Mouse (Mus musculus) embryonic facial prominence, embryonic 12.5 days (tissue): ENCODE results near the gene Ift43. TPM values are rescaled to one million over a fixed set of nuclear protein-coding genes. Genes with fewer than 3 reads are reported as not detected.

ENCODE experiments used
- ATAC-seq: fragments of 200-750 bp; cut with Nextera tagmentation; 2 replicates; pipeline ENCODE4 v1.8.0; 2017; ENCODE audit not compliant: insufficient number of reproducible peaks, insufficient read depth, low FRiP score, low TSS enrichment
- H3K27ac ChIP-seq: fragments of 300-500 bp; sonication (generic); 2 replicates; pipeline ENCODE4 v1.5.1; 2016; ENCODE audit warnings: mild to moderate bottlenecking
- H3K27me3 ChIP-seq: fragments of 300-500 bp; sonication (generic); 2 replicates; pipeline ENCODE4 v1.6.1; 2016; ENCODE audit warnings: mild to moderate bottlenecking, moderate library complexity
- H3K36me3 ChIP-seq: fragments of 300-500 bp; sonication (generic); 2 replicates; pipeline ENCODE4 v1.6.1; 2016; ENCODE audit warnings: mild to moderate bottlenecking
- H3K4me1 ChIP-seq: fragments of 300-500 bp; sonication (generic); 2 replicates; pipeline ENCODE4 v1.6.1; 2016
- H3K4me2 ChIP-seq: fragments of 300-500 bp; sonication (generic); replicated peaks from 2 replicates; pipeline ENCODE4 v1.6.1; 2016; ENCODE audit warnings: mild to moderate bottlenecking, moderate library complexity
- H3K4me3 ChIP-seq: fragments of 300-500 bp; sonication (generic); 2 replicates; pipeline ENCODE4 v1.5.1; 2016; ENCODE audit warnings: mild to moderate bottlenecking
- H3K9ac ChIP-seq: fragments of 300-500 bp; sonication (generic); 2 replicates; pipeline ENCODE4 v1.6.1; 2016; ENCODE audit warnings: mild to moderate bottlenecking, moderate library complexity
- H3K9me3 ChIP-seq: fragments of 300-500 bp; sonication (generic); 2 replicates; pipeline ENCODE4 v1.6.1; 2016; ENCODE audit warnings: mild to moderate bottlenecking, moderate library complexity
- WGBS: fragments of 180-500 bp; shearing (Covaris S2); methylation state at CpG from one replicate; pipeline ENCODE4 v1.1.7; 2016; 5-methylcytosine and 5-hydroxymethylcytosine counted together
- polyA plus RNA-seq: library from polyadenylated mRNA; unstranded; fragments of >200 nt; fragmentation: Nextera tagmentation; extraction: Ambion mirVana; gene quantifications from 2 replicates; pipeline ENCODE4 v1.2.1, GENCODE M21; 2016

Ift43 gene
- polyA plus RNA-seq, 1 experiment from 2014 or later = 82.2 TPM

GRCm38 (mm10) chr12:86157894-86158444 lies 75.6 kb downstream of the Ift43 start:
- Histone ChIP-seq H3K27ac (peak overlapping the region; percentile 51), H3K4me1 (peaks cover 21% of the 10 kb centered on the region), H3K4me2 (no peak overlapping the region), H3K9me3 (no peaks in the 10 kb centered on the region), H3K9ac (no peak overlapping the region), H3K4me3 (no peak overlapping the region), H3K27me3 (no peaks in the 10 kb centered on the region), H3K36me3 (no peaks in the 10 kb centered on the region)
- peak; percentile 50; the same call in 1 of the 2 replicates for ATAC-seq
- WGBS = 14% methylated on average over 8 of the region's 8 CpGs

GRCm38 (mm10) chr12:86158689-86159483 lies 76.5 kb downstream of the Ift43 start:
- 80% methylated on average over 20 of the region's 20 CpGs for WGBS
- no peak overlapping the region for H3K4me3 ChIP-seq
- no peak overlapping the region for H3K4me2 ChIP-seq
- no peaks in the 10 kb centered on the region for H3K27me3 ChIP-seq
- no peak for ATAC-seq
- no peaks in the 10 kb centered on the region for H3K36me3 ChIP-seq
- peaks cover 29% of the 10 kb centered on the region for H3K4me1 ChIP-seq
- H3K9ac ChIP-seq = no peak overlapping the region
- H3K27ac ChIP-seq = peak overlapping the region; percentile 51; the same call in 1 of the 2 replicates
- H3K9me3 ChIP-seq = no peaks in the 10 kb centered on the region

DNA sequence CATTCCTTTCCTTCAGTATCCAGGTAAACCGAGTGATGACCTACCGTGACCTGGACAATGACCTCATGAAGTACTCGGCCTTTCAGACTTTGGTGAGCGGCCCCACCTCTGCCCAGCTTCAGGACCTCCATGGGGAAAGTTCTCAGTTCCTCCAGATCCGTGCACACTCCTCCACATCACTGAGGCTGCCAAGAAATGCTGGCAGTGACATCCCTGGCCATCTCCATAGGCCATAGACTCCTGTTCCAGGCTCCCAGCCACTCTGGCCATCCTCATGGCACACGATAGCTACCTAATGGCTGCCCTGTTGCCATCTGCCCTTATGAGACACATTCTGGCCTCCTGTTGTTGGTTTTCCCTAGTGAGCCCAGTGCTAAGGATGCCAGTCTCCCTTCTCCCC lies 79.1 kb downstream of the Ift43 start:
- Histone ChIP-seq H3K36me3 (no peaks in the 10 kb centered on the region), H3K27ac (no peak overlapping the region), H3K9ac (no peak overlapping the region), H3K4me2 (no peak overlapping the region), H3K4me1 (peaks cover 33% of the 10 kb centered on the region), H3K4me3 (no peak overlapping the region), H3K27me3 (no peaks in the 10 kb centered on the region), H3K9me3 (no peaks in the 10 kb centered on the region)
- ATAC-seq = no peak
- 92% methylated on average over 6 of the region's 6 CpGs for WGBS

GRCm38 (mm10) chr12:86161942-86162341 lies 79.6 kb downstream of the Ift43 start:
- no peak for ATAC-seq
- no peaks in the 10 kb centered on the region for H3K27me3 ChIP-seq
- 85% methylated on average over 5 of the region's 5 CpGs for whole genome bisulfite sequencing
- no peak overlapping the region for H3K4me2 ChIP-seq
- H3K9me3 ChIP-seq = no peaks in the 10 kb centered on the region
- no peak overlapping the region for H3K9ac ChIP-seq
- H3K4me3 ChIP-seq = no peak overlapping the region
- H3K4me1 ChIP-seq = peaks cover 38% of the 10 kb centered on the region
- H3K27ac ChIP-seq = no peak overlapping the region
- no peaks in the 10 kb centered on the region for H3K36me3 ChIP-seq

DNA sequence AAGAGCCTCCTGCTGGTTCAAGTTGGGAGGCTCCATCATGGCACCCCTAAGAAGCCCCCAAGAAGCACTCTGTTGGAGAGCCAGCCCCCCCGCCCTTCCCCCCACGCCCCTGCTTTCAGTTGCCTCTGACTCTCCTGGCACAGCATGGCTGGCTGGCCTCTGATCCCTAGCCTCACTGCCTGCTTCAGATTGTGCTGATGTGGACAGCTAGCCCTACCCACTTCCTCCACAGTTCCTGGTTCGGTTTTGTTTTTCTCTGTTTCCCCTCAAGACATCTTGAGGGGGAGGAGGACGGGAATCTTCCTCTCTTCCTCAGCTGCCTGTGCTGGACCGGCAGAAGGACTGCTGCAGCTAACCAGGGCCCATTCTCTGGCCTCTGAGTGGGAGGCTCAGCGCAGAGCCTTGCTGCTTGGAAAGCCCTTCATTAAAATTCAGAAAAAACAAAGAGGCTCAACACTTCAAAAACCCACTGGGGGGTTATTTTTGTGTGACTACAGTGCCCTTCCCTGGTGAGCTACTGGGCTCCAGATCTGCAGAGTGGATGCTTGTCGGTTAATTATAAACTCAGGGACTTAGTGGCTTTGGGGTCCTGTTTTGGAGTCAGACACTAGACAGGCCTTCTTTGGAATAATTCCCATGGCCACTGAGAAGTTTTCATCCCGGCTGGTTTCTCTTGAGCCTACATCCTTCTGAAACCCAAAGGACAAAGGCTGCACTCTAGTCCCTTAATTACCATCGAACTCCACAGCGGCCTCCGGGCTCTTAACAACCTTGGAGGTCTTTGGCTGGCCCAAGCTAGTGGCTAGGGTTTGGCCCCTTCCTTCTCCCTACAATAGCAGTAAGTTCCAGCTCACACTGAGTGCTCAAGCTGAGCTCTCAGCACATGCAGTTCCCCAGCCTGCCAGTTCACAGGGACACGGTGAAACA lies 80.8 kb downstream of the Ift43 start:
- Histone ChIP-seq H3K9ac (no peak overlapping the region), H3K4me1 (peaks cover 38% of the 10 kb centered on the region), H3K27ac (peak overlapping the region; percentile 54; the same call in 1 of the 2 replicates), H3K9me3 (no peaks in the 10 kb centered on the region), H3K4me3 (no peak overlapping the region), H3K36me3 (no peaks in the 10 kb centered on the region), H3K4me2 (no peak overlapping the region), H3K27me3 (no peaks in the 10 kb centered on the region)
- no peak for ATAC-seq
- WGBS = 13% methylated on average over 12 of the region's 12 CpGs

GRCm38 (mm10) chr12:86166244-86166643 lies 83.9 kb downstream of the Ift43 start:
- no peak for ATAC-seq
- 50% methylated on average over 2 of the region's 2 CpGs for WGBS
- H3K27me3 ChIP-seq = no peaks in the 10 kb centered on the region

DNA sequence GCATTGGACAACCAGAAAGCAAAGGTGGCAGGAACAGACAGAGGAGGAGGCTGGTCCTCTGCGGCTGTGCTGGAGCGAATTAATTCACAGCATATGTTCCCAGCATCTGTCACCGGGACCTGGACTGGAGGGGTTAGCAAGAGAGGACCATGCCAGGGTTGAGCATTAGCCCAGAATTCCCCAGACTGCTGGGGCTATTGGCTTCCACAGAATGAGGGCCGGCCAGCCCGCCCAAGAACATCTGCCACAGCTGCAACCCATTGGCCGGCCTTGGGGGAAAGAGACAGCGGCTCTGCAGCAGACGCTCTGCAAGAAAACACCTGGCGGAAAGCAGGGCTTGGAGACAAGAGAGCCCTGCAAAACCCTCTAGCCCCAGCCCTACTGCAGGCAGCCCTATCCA lies 84.7 kb downstream of the Ift43 start:
- Histone ChIP-seq H3K36me3 (no peaks in the 10 kb centered on the region), H3K4me2 (0 out of 2 replicates have a peak overlapping the region, but pooled peaks have one; percentile 9), H3K9me3 (no peaks in the 10 kb centered on the region), H3K27me3 (no peaks in the 10 kb centered on the region), H3K4me1 (peaks cover 37% of the 10 kb centered on the region), H3K4me3 (no peak overlapping the region), H3K27ac (no peak overlapping the region), H3K9ac (no peak overlapping the region)
- 17% methylated on average over 9 of the region's 9 CpGs for WGBS
- ATAC-seq = no peak

More at GRCm38 (mm10) chr12:86166244-86166643, 83.9 kb downstream of the Ift43 start:
- H3K9ac ChIP-seq = no peak overlapping the region
- H3K4me1 ChIP-seq = peaks cover 37% of the 10 kb centered on the region
- no peak overlapping the region for H3K27ac ChIP-seq
- H3K36me3 ChIP-seq = no peaks in the 10 kb centered on the region
- H3K4me2 ChIP-seq = no peak overlapping the region
- H3K4me3 ChIP-seq = no peak overlapping the region
- no peaks in the 10 kb centered on the region for H3K9me3 ChIP-seq

GRCm38 (mm10) chr12:86168712-86169111 lies 86.4 kb downstream of the Ift43 start:
- H3K27ac ChIP-seq = no peak overlapping the region
- H3K27me3 ChIP-seq = no peaks in the 10 kb centered on the region
- 24% methylated on average over 1 of the region's 1 CpGs for WGBS
- no peak overlapping the region for H3K9ac ChIP-seq
- H3K4me2 ChIP-seq = no peak overlapping the region
- H3K9me3 ChIP-seq = no peaks in the 10 kb centered on the region
- no peak overlapping the region for H3K4me3 ChIP-seq
- peaks cover 33% of the 10 kb centered on the region for H3K4me1 ChIP-seq
- H3K36me3 ChIP-seq = no peaks in the 10 kb centered on the region
- ATAC-seq = no peak

- Histone ChIP-seq H3K4me2 (no peak overlapping the region), H3K4me3 (no peak overlapping the region), H3K27ac (no peak overlapping the region), H3K9me3 (no peaks in the 10 kb centered on the region), H3K4me1 (peaks cover 31% of the 10 kb centered on the region), H3K9ac (no peak overlapping the region), H3K36me3 (no peaks in the 10 kb centered on the region), H3K27me3 (no peaks in the 10 kb centered on the region)
- ATAC-seq = no peak
- WGBS = 60% methylated on average over 5 of the region's 5 CpGs
Measured at GRCm38 (mm10) chr12:86169195-86169594, 86.9 kb downstream of the Ift43 start.

DNA sequence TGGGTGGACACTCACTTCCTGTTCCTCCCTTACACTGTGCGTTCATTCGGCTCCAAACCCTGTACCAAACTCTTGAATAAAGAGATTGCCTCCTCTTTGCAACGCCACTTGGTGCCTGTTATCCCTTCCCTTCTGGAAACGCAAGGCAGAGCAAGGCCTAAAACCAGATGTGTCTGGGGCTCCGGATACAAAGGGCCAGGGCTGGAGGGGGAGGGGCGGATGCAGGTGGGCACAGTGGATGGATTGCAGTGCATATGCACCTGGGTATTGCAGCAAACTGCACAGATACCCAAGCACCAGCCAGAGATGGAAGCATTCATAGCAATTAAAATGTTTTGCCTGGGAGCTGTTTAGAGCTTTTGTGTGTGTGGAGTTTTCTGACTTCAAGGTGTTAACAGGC lies 91.0 kb downstream of the Ift43 start:
- Histone ChIP-seq H3K4me2 (no peak overlapping the region), H3K4me3 (no peak overlapping the region), H3K27ac (no peak overlapping the region), H3K4me1 (peaks cover 38% of the 10 kb centered on the region), H3K27me3 (no peaks in the 10 kb centered on the region), H3K9me3 (no peaks in the 10 kb centered on the region), H3K9ac (no peak overlapping the region), H3K36me3 (no peaks in the 10 kb centered on the region)
- ATAC-seq = no peak
- WGBS = 20% methylated on average over 6 of the region's 6 CpGs

- H3K27ac ChIP-seq = no peak overlapping the region
- H3K9ac ChIP-seq = no peak overlapping the region
- no peak overlapping the region for H3K4me3 ChIP-seq
- H3K36me3 ChIP-seq = no peaks in the 10 kb centered on the region
- H3K4me2 ChIP-seq = no peak overlapping the region
- no peaks in the 10 kb centered on the region for H3K27me3 ChIP-seq
- peaks cover 32% of the 10 kb centered on the region for H3K4me1 ChIP-seq
- WGBS = 87% methylated on average over 12 of the region's 12 CpGs
- no peaks in the 10 kb centered on the region for H3K9me3 ChIP-seq
- ATAC-seq = no peak
Measured at GRCm38 (mm10) chr12:86174369-86174768, 92.0 kb downstream of the Ift43 start.
